Mouse (Mus musculus) embryonic facial prominence, embryonic 11.5 days (tissue): ENCODE measurements at regions not wholly inside any gene's neighbourhood (a gene's known extent, or its start where the extent isn't known, plus 50 kb on each side); places are given as distances from the start of the nearest gene placed in this dataset.

Experiments
- ATAC-seq: fragments of 200-750 bp; cut with Nextera tagmentation; replicated peaks from 2 replicates; pipeline ENCODE4 v1.8.0; 2017; ENCODE audit warnings: low read depth; ENCODE audit not compliant: insufficient number of reproducible peaks, low FRiP score, low TSS enrichment
- DNase-seq: peaks from one replicate; pipeline ENCODE4 v3.0.0-alpha.2; 2015; ENCODE audit warnings: low spot score
- H3K27ac ChIP-seq: fragments of 300-500 bp; sonication (generic); replicated peaks from 2 replicates; pipeline ENCODE4 v1.5.1; 2014; ENCODE audit warnings: mild to moderate bottlenecking, low read depth, low read length, control low read depth
- H3K27me3 ChIP-seq: fragments of 300-500 bp; sonication (generic); 2 replicates; pipeline ENCODE4 v1.6.1; 2014; ENCODE audit warnings: mild to moderate bottlenecking, low read length, moderate library complexity, mixed read lengths; ENCODE audit not compliant: control insufficient read depth, insufficient read depth
- H3K36me3 ChIP-seq: fragments of 300-500 bp; sonication (generic); replicated peaks from 2 replicates; pipeline ENCODE4 v1.6.1; 2014; ENCODE audit warnings: low read depth, mild to moderate bottlenecking, low read length, moderate library complexity, mixed read lengths; ENCODE audit not compliant: control insufficient read depth, insufficient read depth
- H3K4me1 ChIP-seq: fragments of 300-500 bp; sonication (generic); 2 replicates; pipeline ENCODE4 v1.6.1; 2014; ENCODE audit warnings: low read length, mixed read lengths; ENCODE audit not compliant: control insufficient read depth, insufficient read depth
- H3K4me2 ChIP-seq: fragments of 300-500 bp; sonication (generic); 2 replicates; pipeline ENCODE4 v1.6.1; 2014; ENCODE audit warnings: low read depth, mild to moderate bottlenecking, control low read depth, low read length, moderate library complexity
- H3K4me3 ChIP-seq: fragments of 300-500 bp; sonication (generic); 2 replicates; pipeline ENCODE4 v1.5.1; 2014; ENCODE audit warnings: low read depth, low read length, control low read depth
- H3K9ac ChIP-seq: fragments of 300-500 bp; sonication (generic); replicated peaks from 2 replicates; pipeline ENCODE4 v1.6.1; 2014; ENCODE audit warnings: mild to moderate bottlenecking, control low read depth, low read length
- H3K9me3 ChIP-seq: fragments of 300-500 bp; sonication (generic); replicated peaks from 2 replicates; pipeline ENCODE4 v1.6.1; 2016; ENCODE audit warnings: mild to moderate bottlenecking, low read length, inconsistent platforms, mixed read lengths; ENCODE audit not compliant: control insufficient read depth
- WGBS: fragments of 180-500 bp; shearing (Covaris S2); extraction: QIAGEN DNeasy Blood & Tissue Kit; methylation state at CpG from one replicate; pipeline ENCODE4 v1.1.7; 2014; 5-methylcytosine and 5-hydroxymethylcytosine counted together

GRCm38 (mm10) chr4:45587202-45587601, 54.9 kb upstream of the Shb start:
- Histone ChIP-seq H3K36me3 (no peaks in the 10 kb centered on the region), H3K4me2 (no peak overlapping the region), H3K9ac (no peak overlapping the region), H3K27ac (no peak overlapping the region), H3K9me3 (no peaks in the 10 kb centered on the region), H3K4me1 (no peaks in the 10 kb centered on the region; the same call in 1 of the 2 replicates), H3K27me3 (peaks cover 8% of the 10 kb centered on the region), H3K4me3 (no peak overlapping the region)
- WGBS: 73% methylated on average over 2 of the region's 2 CpGs
- DNase-seq: no peak
- no peak for ATAC-seq

GRCm38 (mm10) chr4:45586310-45586709, 54.0 kb upstream of the Shb start:
- no peak overlapping the region for H3K4me2 ChIP-seq
- no peak for ATAC-seq
- no peak overlapping the region for H3K27ac ChIP-seq
- no peaks in the 10 kb centered on the region for H3K4me1 ChIP-seq
- no peak for DNase-seq
- peaks cover 3% of the 10 kb centered on the region for H3K27me3 ChIP-seq
- WGBS: 43% methylated on average over 2 of the region's 2 CpGs
- no peaks in the 10 kb centered on the region for H3K36me3 ChIP-seq
- no peaks in the 10 kb centered on the region for H3K9me3 ChIP-seq
- no peak overlapping the region for H3K4me3 ChIP-seq
- H3K9ac ChIP-seq: no peak overlapping the region

- Histone ChIP-seq H3K36me3 (no peaks in the 10 kb centered on the region), H3K27me3 (peaks cover 2% of the 10 kb centered on the region; the same call in 1 of the 2 replicates), H3K4me3 (no peak overlapping the region), H3K9me3 (no peaks in the 10 kb centered on the region), H3K4me1 (no peaks in the 10 kb centered on the region), H3K9ac (no peak overlapping the region), H3K4me2 (no peak overlapping the region), H3K27ac (no peak overlapping the region)
- DNase-seq (no peak), ATAC-seq (no peak)
- WGBS: 49% methylated on average over 8 of the region's 8 CpGs
These were observed 53.0 kb upstream of the Shb start for GRCm38 (mm10) chr4:45585188-45585820.

- H3K27ac ChIP-seq: no peak overlapping the region
- no peak overlapping the region for H3K4me2 ChIP-seq
- DNase-seq: no peak
- H3K9ac ChIP-seq: no peak overlapping the region
- no peaks in the 10 kb centered on the region for H3K4me1 ChIP-seq
- H3K4me3 ChIP-seq: no peak overlapping the region
- H3K36me3 ChIP-seq: no peaks in the 10 kb centered on the region
- WGBS: 62% methylated on average over 4 of the region's 4 CpGs
- H3K27me3 ChIP-seq: no peaks in the 10 kb centered on the region
- ATAC-seq: no peak
- no peaks in the 10 kb centered on the region for H3K9me3 ChIP-seq
These were observed 51.7 kb upstream of the Shb start for GRCm38 (mm10) chr4:45583966-45584365.

GRCm38 (mm10) chr4:45582496-45582895, 50.2 kb upstream of the Shb start:
- H3K4me3 ChIP-seq: no peak overlapping the region
- H3K4me1 ChIP-seq: no peaks in the 10 kb centered on the region
- DNase-seq (no peak), ATAC-seq (no peak)
- 85% methylated on average over 5 of the region's 5 CpGs for WGBS
- H3K4me2 ChIP-seq: no peak overlapping the region
- no peaks in the 10 kb centered on the region for H3K36me3 ChIP-seq
- no peak overlapping the region for H3K27ac ChIP-seq
- no peaks in the 10 kb centered on the region for H3K9me3 ChIP-seq
- H3K27me3 ChIP-seq: no peaks in the 10 kb centered on the region
- no peak overlapping the region for H3K9ac ChIP-seq
